Mouse (Mus musculus): ENCODE data around the gene Gm11011. TPM values are rescaled to one million over a fixed set of nuclear protein-coding genes. Genes with fewer than 3 reads are reported as not detected.

The Gm11011 gene
- polyA plus RNA-seq, 1 experiment from 2014 or later: not detected

DNA sequence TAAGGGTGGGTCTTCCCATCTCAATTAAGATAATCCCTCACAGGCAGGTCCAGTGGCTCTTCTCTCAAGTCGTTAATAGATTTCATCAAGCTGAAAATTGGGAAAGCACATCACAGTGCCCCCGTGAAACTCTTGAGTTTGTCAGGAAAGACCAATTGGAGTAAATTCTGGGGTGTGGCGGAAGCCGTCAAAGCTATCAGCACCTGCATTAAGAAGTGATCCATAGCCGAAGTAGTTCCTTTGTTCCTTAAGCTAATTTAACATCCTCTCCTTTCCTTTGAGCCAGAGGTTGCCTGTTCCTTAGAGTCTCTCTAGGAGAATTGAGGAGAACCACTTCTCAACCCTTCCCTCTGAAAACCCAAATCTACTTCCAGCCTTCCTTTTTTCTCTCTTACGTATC is 28.5 kb upstream of the Gm11011 start:
- H3K4me2 ChIP-seq (replicated peaks; ENCODE audit: low read depth, low read length): no peak overlapping the region
- no peaks in the 10 kb centered on the region for H3K9me3 ChIP-seq (ENCODE audit: control insufficient read depth, low read length)
- no peaks in the 10 kb centered on the region for H3K4me1 ChIP-seq (replicated peaks; ENCODE audit: control insufficient read depth, insufficient read depth, low read length)
- no peak for DNase-seq (ENCODE audit: low spot score)
- WGBS: 88% methylated on average over 6 of the region's 6 CpGs
- no peaks in the 10 kb centered on the region for H3K27me3 ChIP-seq (ENCODE audit: control insufficient read depth, insufficient read depth, low read length)
- ATAC-seq (ENCODE audit: low FRiP score): no peak
- H3K4me3 ChIP-seq (ENCODE audit: low read depth, low read length): no peak overlapping the region
- H3K9ac ChIP-seq (ENCODE audit: low read depth, low read length): no peak overlapping the region
- no peaks in the 10 kb centered on the region for H3K36me3 ChIP-seq (ENCODE audit: control insufficient read depth, insufficient read depth, low read length)
- no peak overlapping the region for H3K27ac ChIP-seq (ENCODE audit: low read depth, low read length)

DNA sequence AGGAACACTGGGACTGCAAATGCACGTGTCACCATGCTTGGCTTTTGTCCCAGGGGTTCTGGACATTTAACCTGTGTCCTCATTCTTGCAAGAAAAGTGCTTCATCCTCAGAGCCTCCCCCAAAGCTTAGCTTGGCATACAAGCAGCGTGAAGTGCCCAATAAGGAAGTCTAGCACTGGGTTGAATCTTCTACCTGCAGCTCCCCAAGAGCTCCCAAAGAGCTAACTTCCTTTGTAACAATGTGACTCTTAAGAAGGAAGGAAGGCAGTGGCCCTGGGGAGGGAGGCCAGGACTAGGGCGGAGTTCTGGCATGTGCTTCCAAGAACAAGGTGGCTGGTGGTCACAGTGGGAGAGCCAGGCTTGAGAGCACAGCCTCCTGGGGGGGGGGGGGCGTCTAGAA is 27.1 kb upstream of the Gm11011 start:
- no peak for DNase-seq (ENCODE audit: low spot score)
- no peaks in the 10 kb centered on the region for H3K9me3 ChIP-seq (ENCODE audit: control insufficient read depth, low read length)
- no peak overlapping the region for H3K9ac ChIP-seq (ENCODE audit: low read depth, low read length)
- no peak overlapping the region for H3K4me2 ChIP-seq (replicated peaks; ENCODE audit: low read depth, low read length)
- no peak overlapping the region for H3K27ac ChIP-seq (ENCODE audit: low read depth, low read length)
- WGBS: 71% methylated on average over 4 of the region's 4 CpGs
- H3K4me1 ChIP-seq (replicated peaks; ENCODE audit: control insufficient read depth, insufficient read depth, low read length): no peaks in the 10 kb centered on the region
- H3K27me3 ChIP-seq (ENCODE audit: control insufficient read depth, insufficient read depth, low read length): no peaks in the 10 kb centered on the region
- no peaks in the 10 kb centered on the region for H3K36me3 ChIP-seq (ENCODE audit: control insufficient read depth, insufficient read depth, low read length)
- H3K4me3 ChIP-seq (ENCODE audit: low read depth, low read length): no peak overlapping the region
- ATAC-seq (ENCODE audit: low FRiP score): no peak

DNA sequence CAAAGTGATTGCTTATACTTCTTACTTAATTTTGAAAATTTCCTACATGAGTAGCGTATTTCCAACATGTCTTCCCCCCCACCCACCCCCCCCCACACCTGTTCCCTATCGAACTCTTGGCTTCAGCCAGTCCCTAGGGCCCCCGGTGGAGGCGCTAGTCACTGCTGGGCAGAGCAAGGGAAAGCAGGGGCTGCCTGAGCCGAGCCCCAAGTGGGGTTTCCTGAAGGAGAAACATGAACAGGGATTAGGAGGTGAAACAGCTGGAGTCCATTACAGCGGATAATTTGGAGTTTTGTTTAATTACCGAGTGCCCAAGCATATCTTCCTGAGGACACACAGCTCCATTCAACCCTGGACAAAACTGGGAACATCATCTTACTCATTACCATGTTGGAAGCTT is 24.0 kb upstream of the Gm11011 start:
- H3K36me3 ChIP-seq (ENCODE audit: control insufficient read depth, insufficient read depth, low read length): no peaks in the 10 kb centered on the region
- ATAC-seq (ENCODE audit: low FRiP score) (no peak), DNase-seq (ENCODE audit: low spot score) (no peak)
- no peaks in the 10 kb centered on the region for H3K9me3 ChIP-seq (ENCODE audit: control insufficient read depth, low read length)
- WGBS: 51% methylated on average over 6 of the region's 7 CpGs
- H3K27me3 ChIP-seq (ENCODE audit: control insufficient read depth, insufficient read depth, low read length): no peaks in the 10 kb centered on the region
- no peaks in the 10 kb centered on the region for H3K4me1 ChIP-seq (replicated peaks; ENCODE audit: control insufficient read depth, insufficient read depth, low read length)
- no peak overlapping the region for H3K4me3 ChIP-seq (ENCODE audit: low read depth, low read length)
- H3K9ac ChIP-seq (ENCODE audit: low read depth, low read length): no peak overlapping the region
- H3K4me2 ChIP-seq (replicated peaks; ENCODE audit: low read depth, low read length): no peak overlapping the region
- no peak overlapping the region for H3K27ac ChIP-seq (ENCODE audit: low read depth, low read length)

- Histone ChIP-seq H3K36me3 (ENCODE audit: control insufficient read depth, insufficient read depth, low read length) (no peaks in the 10 kb centered on the region), H3K4me3 (ENCODE audit: low read depth, low read length) (no peak overlapping the region), H3K9ac (ENCODE audit: low read depth, low read length) (no peak overlapping the region), H3K27ac (ENCODE audit: low read depth, low read length) (no peak overlapping the region), H3K4me1 (replicated peaks; ENCODE audit: control insufficient read depth, insufficient read depth, low read length) (no peaks in the 10 kb centered on the region), H3K9me3 (ENCODE audit: control insufficient read depth, low read length) (no peaks in the 10 kb centered on the region), H3K4me2 (replicated peaks; ENCODE audit: low read depth, low read length) (no peak overlapping the region), H3K27me3 (ENCODE audit: control insufficient read depth, insufficient read depth, low read length) (no peaks in the 10 kb centered on the region)
- DNase-seq (ENCODE audit: low spot score): no peak
- no peak for ATAC-seq (ENCODE audit: low FRiP score)
- WGBS: 84% methylated on average over 8 of the region's 8 CpGs
Measured at GRCm38 (mm10) chr2:169610882-169611281, 23.3 kb upstream of the Gm11011 start.

DNA sequence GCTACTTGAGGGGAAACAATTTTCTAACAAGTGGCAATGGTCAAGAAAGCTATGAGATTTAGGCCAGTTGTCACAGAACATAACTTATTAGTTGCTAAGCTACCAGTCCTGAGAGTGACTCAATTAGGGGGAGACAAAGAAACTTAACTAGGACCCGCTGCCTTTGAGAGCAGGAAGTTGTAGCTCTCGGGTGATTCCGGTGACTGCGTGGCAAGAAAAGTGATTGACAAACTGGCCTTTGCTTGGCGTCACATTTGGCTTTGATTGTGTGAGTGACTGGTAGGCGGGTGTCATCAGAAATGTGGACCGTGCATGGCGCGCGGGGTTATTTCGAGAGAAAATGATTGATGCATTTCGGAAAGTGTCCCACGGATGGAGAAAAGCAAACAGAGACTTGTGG is 22.4 kb upstream of the Gm11011 start:
- Histone ChIP-seq H3K9me3 (ENCODE audit: control insufficient read depth, low read length) (no peaks in the 10 kb centered on the region), H3K9ac (ENCODE audit: low read depth, low read length) (no peak overlapping the region), H3K4me1 (replicated peaks; ENCODE audit: control insufficient read depth, insufficient read depth, low read length) (no peaks in the 10 kb centered on the region), H3K4me3 (ENCODE audit: low read depth, low read length) (no peak overlapping the region), H3K36me3 (ENCODE audit: control insufficient read depth, insufficient read depth, low read length) (no peaks in the 10 kb centered on the region), H3K27ac (ENCODE audit: low read depth, low read length) (no peak overlapping the region), H3K27me3 (ENCODE audit: control insufficient read depth, insufficient read depth, low read length) (no peaks in the 10 kb centered on the region), H3K4me2 (replicated peaks; ENCODE audit: low read depth, low read length) (no peak overlapping the region)
- ATAC-seq (ENCODE audit: low FRiP score): no peak
- WGBS: 59% methylated on average over 13 of the region's 13 CpGs
- no peak for DNase-seq (ENCODE audit: low spot score)

GRCm38 (mm10) chr2:169607787-169608186 is 20.2 kb upstream of the Gm11011 start:
- Histone ChIP-seq H3K27me3 (ENCODE audit: control insufficient read depth, insufficient read depth, low read length) (no peaks in the 10 kb centered on the region), H3K9me3 (ENCODE audit: control insufficient read depth, low read length) (no peaks in the 10 kb centered on the region), H3K4me2 (replicated peaks; ENCODE audit: low read depth, low read length) (no peak overlapping the region), H3K4me1 (replicated peaks; ENCODE audit: control insufficient read depth, insufficient read depth, low read length) (no peaks in the 10 kb centered on the region), H3K9ac (ENCODE audit: low read depth, low read length) (no peak overlapping the region), H3K36me3 (ENCODE audit: control insufficient read depth, insufficient read depth, low read length) (no peaks in the 10 kb centered on the region), H3K27ac (ENCODE audit: low read depth, low read length) (no peak overlapping the region), H3K4me3 (ENCODE audit: low read depth, low read length) (no peak overlapping the region)
- WGBS: 71% methylated on average over 2 of the region's 2 CpGs
- DNase-seq (ENCODE audit: low spot score): no peak
- no peak for ATAC-seq (ENCODE audit: low FRiP score)

DNA sequence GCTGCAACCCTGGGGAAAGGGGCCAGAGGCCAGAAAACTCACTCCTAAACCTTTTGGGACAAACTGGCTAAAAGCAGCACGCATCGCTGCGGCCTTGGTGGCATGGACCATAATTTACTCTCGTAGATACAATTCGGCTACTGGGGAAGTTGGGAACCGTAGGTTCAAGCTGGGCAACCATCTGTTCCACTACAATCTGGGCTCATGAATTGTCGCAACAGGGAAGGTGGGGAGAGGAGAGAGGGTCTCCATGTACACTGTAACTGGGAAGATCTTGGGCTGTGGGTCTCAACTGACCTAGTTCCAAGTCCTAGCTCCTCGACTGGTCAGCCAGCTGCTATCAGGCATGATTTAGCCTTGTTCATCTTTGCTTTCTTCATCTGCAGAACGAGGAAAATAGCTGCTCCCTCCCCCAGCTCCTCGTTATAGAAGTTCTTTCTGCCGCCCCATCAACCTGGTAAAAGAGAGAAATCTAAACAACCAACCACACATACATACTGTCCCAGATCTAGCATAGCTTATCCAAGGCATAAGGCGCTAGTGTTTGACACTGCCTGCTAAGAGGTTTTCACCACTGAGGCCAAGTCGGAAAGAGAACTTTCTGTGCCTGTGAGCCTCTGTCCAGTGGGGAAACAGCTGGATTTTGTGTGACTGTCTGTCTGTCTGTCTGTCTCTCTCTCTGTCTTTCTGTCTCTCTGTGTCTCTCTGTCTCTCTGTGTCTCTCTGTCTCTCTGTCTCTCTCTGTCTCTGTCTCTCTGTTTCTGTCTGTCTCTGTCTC is 19.5 kb upstream of the Gm11011 start:
- no peak for ATAC-seq (ENCODE audit: low FRiP score)
- Histone ChIP-seq H3K27me3 (ENCODE audit: control insufficient read depth, insufficient read depth, low read length) (no peaks in the 10 kb centered on the region), H3K27ac (ENCODE audit: low read depth, low read length) (no peak overlapping the region), H3K36me3 (ENCODE audit: control insufficient read depth, insufficient read depth, low read length) (no peaks in the 10 kb centered on the region), H3K9me3 (ENCODE audit: control insufficient read depth, low read length) (no peaks in the 10 kb centered on the region), H3K9ac (ENCODE audit: low read depth, low read length) (no peak overlapping the region), H3K4me3 (ENCODE audit: low read depth, low read length) (no peak overlapping the region), H3K4me1 (replicated peaks; ENCODE audit: control insufficient read depth, insufficient read depth, low read length) (no peaks in the 10 kb centered on the region), H3K4me2 (replicated peaks; ENCODE audit: low read depth, low read length) (no peak overlapping the region)
- 83% methylated on average over 13 of the region's 13 CpGs for WGBS
- no peak for DNase-seq (ENCODE audit: low spot score)

- WGBS: 85% methylated on average over 6 of the region's 6 CpGs
- Histone ChIP-seq H3K27ac (ENCODE audit: low read depth, low read length) (no peak overlapping the region), H3K27me3 (ENCODE audit: control insufficient read depth, insufficient read depth, low read length) (no peaks in the 10 kb centered on the region), H3K4me2 (replicated peaks; ENCODE audit: low read depth, low read length) (no peak overlapping the region), H3K9ac (ENCODE audit: low read depth, low read length) (no peak overlapping the region), H3K36me3 (ENCODE audit: control insufficient read depth, insufficient read depth, low read length) (no peaks in the 10 kb centered on the region), H3K4me1 (replicated peaks; ENCODE audit: control insufficient read depth, insufficient read depth, low read length) (no peaks in the 10 kb centered on the region), H3K4me3 (ENCODE audit: low read depth, low read length) (no peak overlapping the region), H3K9me3 (ENCODE audit: control insufficient read depth, low read length) (no peaks in the 10 kb centered on the region)
- DNase-seq (ENCODE audit: low spot score) (no peak), ATAC-seq (ENCODE audit: low FRiP score) (no peak)
Measured at GRCm38 (mm10) chr2:169600163-169600562, 12.6 kb upstream of the Gm11011 start.

DNA sequence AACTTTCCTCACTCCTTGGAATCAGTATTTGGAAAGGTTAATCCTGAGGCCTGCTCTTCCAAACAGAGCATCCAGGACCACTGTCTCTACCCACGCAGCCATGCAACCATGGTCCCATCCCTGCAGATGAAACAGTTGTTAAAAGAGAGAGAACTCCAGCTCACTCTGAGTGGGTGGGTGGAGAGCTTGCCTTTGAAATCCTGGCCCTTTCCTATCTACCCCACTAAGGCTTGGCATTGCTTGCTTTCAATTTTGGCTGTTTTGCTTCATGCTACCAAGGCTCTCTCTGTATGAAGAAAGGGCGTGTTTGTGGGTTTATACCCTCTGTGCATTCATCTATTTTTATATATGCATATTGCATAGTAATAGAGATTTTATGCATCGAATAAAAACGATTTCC is 12.0 kb upstream of the Gm11011 start:
- H3K9me3 ChIP-seq (ENCODE audit: control insufficient read depth, low read length): no peaks in the 10 kb centered on the region
- no peak overlapping the region for H3K27ac ChIP-seq (ENCODE audit: low read depth, low read length)
- H3K36me3 ChIP-seq (ENCODE audit: control insufficient read depth, insufficient read depth, low read length): no peaks in the 10 kb centered on the region
- no peaks in the 10 kb centered on the region for H3K27me3 ChIP-seq (ENCODE audit: control insufficient read depth, insufficient read depth, low read length)
- ATAC-seq (ENCODE audit: low FRiP score) (no peak), DNase-seq (ENCODE audit: low spot score) (no peak)
- H3K9ac ChIP-seq (ENCODE audit: low read depth, low read length): no peak overlapping the region
- WGBS: 94% methylated on average over 4 of the region's 4 CpGs
- no peak overlapping the region for H3K4me3 ChIP-seq (ENCODE audit: low read depth, low read length)
- no peak overlapping the region for H3K4me2 ChIP-seq (replicated peaks; ENCODE audit: low read depth, low read length)
- H3K4me1 ChIP-seq (replicated peaks; ENCODE audit: control insufficient read depth, insufficient read depth, low read length): no peaks in the 10 kb centered on the region

Data from hindbrain, embryonic 11.5 days (tissue).